8 mouse cellular contexts compared by ENCODE assay signal in genomic region chr19:37175919-37176318, GRCm38 (mm10). TPM values are rescaled to one million over a fixed set of nuclear protein-coding genes. Genes with fewer than 3 reads are reported as not detected.
DNase-seq lines count a peak whose midpoint lies in the region; ATAC-seq and TF ChIP-seq lines count a peak whose summit lies in the region.

No protein-coding gene starts in this region.

- H3K27ac ChIP-seq in heart, adult 2 months = peak overlapping the region; percentile 97
- H3K27ac ChIP-seq in cerebellum, adult 2 months (ENCODE audit: insufficient read depth, low read length) = peak overlapping the region; percentile 99; the same call in 1 of the 2 replicates
- H3K27ac ChIP-seq in kidney, embryonic 15.5 days = peak overlapping the region; percentile 83; the same call in 1 of the 2 replicates
- H3K27ac ChIP-seq in lung, postnatal 0 days (ENCODE audit: low read length) = no peak overlapping the region
- H3K27ac ChIP-seq in small intestine, adult 2 months (ENCODE audit: insufficient read depth, low read depth, low read length) = peak overlapping the region; percentile 91; the same call in 1 of the 2 replicates

- H3K4me1 ChIP-seq in heart, adult 2 months (ENCODE audit: control insufficient read depth, insufficient read depth, low read length) = peaks cover 3% of the 10 kb centered on the region
- H3K4me1 ChIP-seq in cerebellum, adult 2 months (ENCODE audit: control insufficient read depth, insufficient read depth, low read length) = peaks cover 4% of the 10 kb centered on the region; the same call in 1 of the 2 replicates
- peaks cover 22% of the 10 kb centered on the region for H3K4me1 ChIP-seq in kidney, embryonic 15.5 days
- H3K4me1 ChIP-seq in lung, postnatal 0 days (ENCODE audit: insufficient read depth, low read depth, low read length) = no peaks in the 10 kb centered on the region
- H3K4me1 ChIP-seq in small intestine, adult 2 months (ENCODE audit: control insufficient read depth, insufficient read depth, insufficient read length, low read length) = peaks cover 6% of the 10 kb centered on the region; the same call in 1 of the 2 replicates

- H3K27me3 ChIP-seq in heart, adult 2 months (ENCODE audit: control insufficient read depth, insufficient read depth, low read length) = no peaks in the 10 kb centered on the region
- no peaks in the 10 kb centered on the region for H3K27me3 ChIP-seq in cerebellum, adult 2 months (ENCODE audit: control insufficient read depth, insufficient read depth, low read length)
- peaks cover 34% of the 10 kb centered on the region for H3K27me3 ChIP-seq in kidney, embryonic 15.5 days
- H3K27me3 ChIP-seq in lung, postnatal 0 days (replicated peaks; ENCODE audit: insufficient read depth, low read length) = peaks cover 3% of the 10 kb centered on the region
- H3K27me3 ChIP-seq in small intestine, adult 2 months (ENCODE audit: control insufficient read depth, insufficient read depth, low read length) = peaks cover 2% of the 10 kb centered on the region; the same call in 1 of the 2 replicates

- H3K4me2 ChIP-seq in kidney, embryonic 15.5 days = peak overlapping the region; percentile 95
- H3K4me2 ChIP-seq in lung, postnatal 0 days (replicated peaks; ENCODE audit: low read depth, low read length) = peak overlapping the region; percentile 100

- peak overlapping the region; percentile 46; the same call in 1 of the 2 replicates for H3K9ac ChIP-seq in heart, adult 2 months (ENCODE audit: low read depth, low read length)
- no peak overlapping the region for H3K9ac ChIP-seq in kidney, embryonic 15.5 days
- H3K9ac ChIP-seq in lung, postnatal 0 days (replicated peaks; ENCODE audit: low read depth) = no peak overlapping the region

- WGBS in heart, adult 2 months = 6% methylated on average over 6 of the region's 6 CpGs
- 2% methylated on average over 6 of the region's 6 CpGs for WGBS in cerebellum, adult 2 months
- WGBS in kidney, embryonic 15.5 days = 7% methylated on average over 6 of the region's 6 CpGs
- WGBS in lung, postnatal 0 days = 7% methylated on average over 6 of the region's 6 CpGs
- WGBS in small intestine, adult 2 months = 10% methylated on average over 6 of the region's 6 CpGs

- peaks cover 3% of the 10 kb centered on the region; the same call in 1 of the 2 replicates for H3K36me3 ChIP-seq in heart, adult 2 months (ENCODE audit: control insufficient read depth, insufficient read depth, low read length)
- no peaks in the 10 kb centered on the region for H3K36me3 ChIP-seq in kidney, embryonic 15.5 days
- no peaks in the 10 kb centered on the region for H3K36me3 ChIP-seq in lung, postnatal 0 days (ENCODE audit: insufficient read depth, low read length)
- no peaks in the 10 kb centered on the region for H3K36me3 ChIP-seq in small intestine, adult 2 months (ENCODE audit: control insufficient read depth, insufficient read depth, low read length)

- peak overlapping the region; percentile 60 for H3K4me3 ChIP-seq in heart, adult 2 months
- peak overlapping the region; percentile 95 for H3K4me3 ChIP-seq in cerebellum, adult 2 months (replicated peaks; ENCODE audit: insufficient read depth, low read depth, low read length)
- peak overlapping the region; percentile 60 for H3K4me3 ChIP-seq in kidney, embryonic 15.5 days (replicated peaks)
- peak overlapping the region; percentile 59 for H3K4me3 ChIP-seq in lung, postnatal 0 days (ENCODE audit: low read depth, low read length)
- peak overlapping the region; percentile 16; the same call in 1 of the 2 replicates for H3K4me3 ChIP-seq in small intestine, adult 2 months (ENCODE audit: low read depth, low read length)

- TF ChIP-seq CTCF in heart, adult 2 months (IDR thresholded peaks at IDR 0.05) = no peak
- TF ChIP-seq CTCF in cerebellum, adult 2 months (IDR thresholded peaks at IDR 0.05; ENCODE audit: borderline replicate concordance, insufficient read depth, low read depth, low read length) = no peak
- no peak for TF ChIP-seq CTCF in lung, postnatal 0 days (IDR thresholded peaks at IDR 0.05)
- no peak for TF ChIP-seq CTCF in small intestine, adult 2 months (IDR thresholded peaks at IDR 0.05; ENCODE audit: extremely low read depth, insufficient read length, insufficient replicate concordance, low read depth, low read length)

- intact Hi-C loops in heart, adult 2 months (cut with DNase I) = loop anchor here (1.0 kb wide), 1 partner anchor 31 kb away; the partner anchor contains the start of gene March5

- no peaks in the 10 kb centered on the region for H3K9me3 ChIP-seq in kidney, embryonic 15.5 days (replicated peaks)
- H3K9me3 ChIP-seq in lung, postnatal 0 days (ENCODE audit: low read length) = no peaks in the 10 kb centered on the region

- peak; percentile 68; the same call in 1 of the 2 replicates for TF ChIP-seq POLR2A in heart, adult 2 months (IDR thresholded peaks at IDR 0.05; ENCODE audit: insufficient read depth, low read depth, low read length)
- TF ChIP-seq POLR2A in cerebellum, adult 2 months (IDR thresholded peaks at IDR 0.05; ENCODE audit: borderline replicate concordance, insufficient read depth, low read length) = peak; percentile 44; the same call in 1 of the 2 replicates
- TF ChIP-seq POLR2A in small intestine, adult 2 months (IDR thresholded peaks at IDR 0.05; ENCODE audit: low read depth, low read length) = no peak

- peak in 1 of 2 experiments; percentile 20 for DNase-seq in heart, adult 2 months
- no peak for DNase-seq in heart, postnatal 4 days
- peak; percentile 54 to 76 for DNase-seq in cerebellum, adult 2 months
- DNase-seq in heart, adult 8-10 months (ENCODE audit: low spot score) = peak; percentile 46
- DNase-seq in lung, postnatal 0 days (ENCODE audit: low spot score) = peak; percentile 27
- no peak for DNase-seq in layer of hippocampus, adult 9-10 months (ENCODE audit: low spot score)

- TF ChIP-seq EP300 in heart, adult 2 months (IDR thresholded peaks at IDR 0.05; ENCODE audit: insufficient read depth, low read depth, low read length) = no peak
- TF ChIP-seq EP300 in lung, postnatal 0 days (IDR thresholded peaks at IDR 0.05) = no peak

- peaks cover 4% of the 10 kb centered on the region for H3K79me2 ChIP-seq in heart, adult 2 months (replicated peaks; ENCODE audit: control insufficient read depth, insufficient read depth, low read length)

- no peak for ATAC-seq in kidney, embryonic 15.5 days (replicated peaks; ENCODE audit: low FRiP score)
- no peak for ATAC-seq in lung, postnatal 0 days

RNA-seq across cellular contexts. Expression of gene March5, which starts 31.4 kb away (rescaled TPM):
- 10 to 100 TPM; 79.7 to 84.8 TPM for total RNA-seq in heart, adult 2 months (2021)
- 32.6 and 57.7 TPM in 2 replicates for polyA plus RNA-seq in heart, adult 2 months (2012; rRNA removed)
- 10 to 100 TPM; 78.4 to 79.7 TPM for total RNA-seq in heart, postnatal 4 days (2021)
- 67.2 and 67.7 TPM in 2 replicates for polyA plus RNA-seq in cerebellum, adult 2 months (2012; rRNA removed)
- total RNA-seq in heart, adult 8-10 months (2022) = 10 to 100 TPM; 72.4 to 87.0 (median 78.7) TPM
- 88.4 and 95.6 TPM in 2 replicates for polyA plus RNA-seq in kidney, embryonic 15.5 days (2015; fragmentation: Nextera tagmentation; extraction: Ambion mirVana)
- polyA plus RNA-seq in lung, postnatal 0 days (2015; fragmentation: Nextera tagmentation; extraction: Ambion mirVana) = 83.1 and 97.6 TPM in 2 replicates
- 15.6 and 25.4 TPM in 2 replicates for polyA plus RNA-seq in small intestine, adult 2 months (2012; rRNA removed)

RNA-seq across cellular contexts. Expression of gene Cpeb3, which starts 32.5 kb away (rescaled TPM):
- total RNA-seq in heart, adult 2 months (2021) = 10 to 100 TPM; 78.9 to 96.9 TPM
- polyA plus RNA-seq in heart, adult 2 months (2012; rRNA removed) = 35.6 and 53.9 TPM in 2 replicates
- 10 to 100 TPM; 38.5 to 45.0 TPM for total RNA-seq in heart, postnatal 4 days (2021)
- 41.5 and 41.6 TPM in 2 replicates for polyA plus RNA-seq in cerebellum, adult 2 months (2012; rRNA removed)
- 100 to 1,000 TPM in 1 of 4 experiments, 10 to 100 TPM in 3; 77.7 to 103 (median 89.0) TPM for total RNA-seq in heart, adult 8-10 months (2022)
- polyA plus RNA-seq in kidney, embryonic 15.5 days (2015; fragmentation: Nextera tagmentation; extraction: Ambion mirVana) = 1.2 TPM in 2 replicates
- polyA plus RNA-seq in lung, postnatal 0 days (2015; fragmentation: Nextera tagmentation; extraction: Ambion mirVana) = 1.3 and 2.3 TPM in 2 replicates
- polyA plus RNA-seq in small intestine, adult 2 months (2012; rRNA removed) = 5.9 and 9.1 TPM in 2 replicates

Comparison
In these comparisons a context has a peak if more than half of its experiments do, and no peak if none do; other contexts are left out.
1. DNase-seq: peak in cerebellum, adult 2 months (2 of 2), heart, adult 8-10 months (single experiment) and lung, postnatal 0 days (single experiment); none in heart, postnatal 4 days (single experiment) and layer of hippocampus, adult 9-10 months (single experiment).
2. H3K4me3 ChIP-seq: peak in every context shown above with its lines; median percentile 95 in cerebellum, adult 2 months; 60 in heart, adult 2 months; 60 in kidney, embryonic 15.5 days; 59 in lung, postnatal 0 days; 16 in small intestine, adult 2 months.